Mouse (Mus musculus) brain, embryonic 14.5 days (tissue): ENCODE results near the gene Lmod3.

Experiments used
- CTCF ChIP-seq: fragments of 200-500 bp; IDR thresholded peaks from 2 replicates; pipeline ENCODE4 v1.5.1; 2012; ENCODE audit warnings: inconsistent platforms, mild to moderate bottlenecking, moderate library complexity, borderline replicate concordance; ENCODE audit not compliant: insufficient read depth, insufficient read length; ENCODE audit errors: extremely low read depth
- POLR2A ChIP-seq: fragments of 200-500 bp; IDR thresholded peaks from 2 replicates; pipeline ENCODE4 v1.6.1; 2012; ENCODE audit warnings: mild to moderate bottlenecking, inconsistent platforms, borderline replicate concordance; ENCODE audit not compliant: poor library complexity, insufficient read depth, insufficient read length, severe bottlenecking; ENCODE audit errors: extremely low read depth

DNA sequence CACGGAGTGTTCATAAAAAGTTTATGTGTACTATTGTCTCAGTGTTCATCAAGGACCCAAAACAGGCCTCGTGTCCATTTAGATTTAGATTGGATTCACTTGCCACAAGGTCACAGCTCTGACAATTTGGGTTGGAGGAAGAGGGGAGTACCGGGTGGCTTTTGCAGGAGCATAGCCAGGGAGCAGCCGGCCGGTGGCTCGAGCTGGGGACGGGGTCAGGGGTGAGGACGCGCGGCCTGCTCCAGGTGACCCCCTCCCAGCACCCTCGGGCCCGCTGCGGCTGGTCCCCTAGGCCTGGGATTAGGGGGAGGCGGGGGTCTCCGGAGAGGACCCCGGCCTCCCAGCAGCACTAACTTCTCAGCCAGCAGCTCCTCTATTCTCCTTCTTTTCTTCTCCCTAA lies 47.6 kb downstream of the Lmod3 start:
- TF ChIP-seq CTCF: no peak
- no peak for TF ChIP-seq POLR2A
